ENCODE assay signal across 12 mouse cellular contexts in the genomic region with DNA sequence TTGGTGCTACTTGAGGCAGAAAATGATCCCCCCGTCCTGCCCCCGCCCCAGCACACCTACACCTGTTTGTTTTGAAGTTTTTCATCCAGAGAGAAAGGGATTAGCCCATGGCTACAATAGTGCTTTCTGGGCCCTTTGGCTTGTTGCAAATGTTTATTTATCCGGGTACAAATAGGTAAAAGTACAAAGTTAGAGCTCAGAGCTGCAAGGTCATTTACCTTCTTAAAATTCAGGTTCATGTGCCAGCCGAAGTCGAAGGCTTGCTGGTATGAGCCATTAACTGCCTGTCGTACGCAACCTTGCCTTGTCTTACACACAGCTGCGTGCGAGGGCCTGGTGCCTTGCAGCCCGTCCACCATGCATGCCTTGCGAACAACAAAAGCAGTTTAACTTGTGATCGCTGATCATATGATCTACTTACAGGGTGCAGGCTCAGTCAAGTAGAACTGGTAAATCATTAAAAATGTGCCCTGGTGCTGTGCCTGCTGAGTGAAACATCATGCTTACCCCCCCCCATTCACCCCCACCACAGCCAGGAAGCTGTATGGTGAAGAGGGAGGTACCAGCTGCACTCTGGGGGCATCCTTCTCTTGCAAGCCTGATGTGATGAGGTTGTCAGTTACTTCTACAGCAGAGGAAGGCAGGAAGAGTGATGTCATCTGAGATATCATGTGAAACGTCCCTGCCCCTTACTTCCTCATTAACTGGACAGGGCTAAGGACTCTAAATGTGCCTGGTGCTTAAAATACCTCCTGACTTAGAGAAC.
A peak's percentile ranks its signal among the peaks of the same experiment; 100 is the strongest.
DNase-seq lines count a peak whose midpoint lies in the region; ATAC-seq and TF ChIP-seq lines count a peak whose summit lies in the region.
"Had no signal": no experiment of that assay in that cellular context is flagged by ENCODE, and none has a peak within 500 bp of the region (broad histone marks: within the 10 kb centered on the region; RNA-seq: fewer than 3 reads in every experiment).

No protein-coding gene starts in this region.

- H3K4me1 ChIP-seq in kidney, postnatal 0 days (replicated peaks; ENCODE audit: insufficient read depth, low read length), result peaks cover 14% of the 10 kb centered on the region
- H3K4me1 ChIP-seq in hindbrain, postnatal 0 days (ENCODE audit: insufficient read depth, low read length), result no peaks in the 10 kb centered on the region

- no peak overlapping the region for H3K9ac ChIP-seq in kidney, postnatal 0 days (ENCODE audit: low read depth, low read length)
- no peak overlapping the region for H3K9ac ChIP-seq in hindbrain, postnatal 0 days (replicated peaks; ENCODE audit: low read length)
- H3K9ac ChIP-seq: limb, embryonic 12.5 days had no signal

- ATAC-seq in kidney, postnatal 0 days (replicated peaks; ENCODE audit: low FRiP score, low read depth), result peak; percentile 97
- ATAC-seq in frontal cortex, adult (ENCODE audit: low TSS enrichment), result no peak
- no peak for ATAC-seq in hindbrain, postnatal 0 days

- TF ChIP-seq CTCF in kidney, postnatal 0 days (IDR thresholded peaks at IDR 0.05; ENCODE audit: low read depth), result no peak
- TF ChIP-seq CTCF in hindbrain, postnatal 0 days (IDR thresholded peaks at IDR 0.05; ENCODE audit: low read depth), result no peak

- H3K4me2 ChIP-seq in kidney, postnatal 0 days (ENCODE audit: low read length), result no peak overlapping the region
- no peak overlapping the region for H3K4me2 ChIP-seq in hindbrain, postnatal 0 days (ENCODE audit: low read depth, low read length)
- H3K4me2 ChIP-seq: limb, embryonic 12.5 days had no signal

- DNase-seq in heart, adult 11 months, result peak; percentile 96
- DNase-seq in heart, postnatal 4 days, result no peak
- DNase-seq in thymus, postnatal 14 days, result peak; percentile 17
- DNase-seq in thymus, postnatal 10 days (ENCODE audit: low spot score in 2 of 2), result no peak
- DNase-seq in kidney, postnatal 0 days (ENCODE audit: low spot score), result peak; percentile 74
- peak; percentile 18 for DNase-seq in yolk sac, embryonic 10.5 days (ENCODE audit: low spot score)
- no peak for DNase-seq in hindbrain, postnatal 0 days (ENCODE audit: low spot score)
- DNase-seq: cerebellum, adult 11 months; heart, adult 2 months; right cerebral cortex, adult 18-20 months had no signal

- H3K27ac ChIP-seq in kidney, postnatal 0 days, result peak overlapping the region; percentile 91
- no peak overlapping the region for H3K27ac ChIP-seq in hindbrain, postnatal 0 days
- H3K27ac ChIP-seq: heart, adult 2 months; limb, embryonic 12.5 days had no signal

- H3K36me3 ChIP-seq in kidney, postnatal 0 days (ENCODE audit: insufficient read depth, low read length), result no peaks in the 10 kb centered on the region
- no peaks in the 10 kb centered on the region for H3K36me3 ChIP-seq in hindbrain, postnatal 0 days (ENCODE audit: insufficient read depth, low read length)
- H3K36me3 ChIP-seq: limb, embryonic 12.5 days had no signal

- no peaks in the 10 kb centered on the region for H3K27me3 ChIP-seq in kidney, postnatal 0 days (ENCODE audit: insufficient read depth, low read length)
- no peaks in the 10 kb centered on the region for H3K27me3 ChIP-seq in hindbrain, postnatal 0 days (ENCODE audit: insufficient read depth, low read length)

- no peak overlapping the region for H3K4me3 ChIP-seq in kidney, postnatal 0 days (replicated peaks; ENCODE audit: low read depth, low read length)
- no peak overlapping the region for H3K4me3 ChIP-seq in hindbrain, postnatal 0 days (ENCODE audit: low read length)
- H3K4me3 ChIP-seq: heart, adult 2 months; limb, embryonic 12.5 days had no signal

- H3K9me3 ChIP-seq in kidney, postnatal 0 days (replicated peaks; ENCODE audit: low read length), result no peaks in the 10 kb centered on the region
- H3K9me3 ChIP-seq in hindbrain, postnatal 0 days (ENCODE audit: low read length), result no peaks in the 10 kb centered on the region
- H3K9me3 ChIP-seq: limb, embryonic 12.5 days had no signal

- 40% methylated on average over 13 of the region's 13 CpGs for WGBS in kidney, postnatal 0 days
- 74% methylated on average over 13 of the region's 13 CpGs for WGBS in hindbrain, postnatal 0 days

Comparison
In these comparisons a context has a peak if more than half of its experiments do, and no peak if none do; other contexts are left out.
1. DNase-seq: peak in heart, adult 11 months (single experiment), thymus, postnatal 14 days (single experiment), kidney, postnatal 0 days (single experiment) and yolk sac, embryonic 10.5 days (single experiment); none in heart, postnatal 4 days (single experiment), thymus, postnatal 10 days (0 of 2) and hindbrain, postnatal 0 days (single experiment).